Mouse (Mus musculus): ENCODE results near the gene Tagap. TPM values are rescaled to one million over a fixed set of nuclear protein-coding genes. Genes with fewer than 3 reads are reported as not detected.
"Not testable (repeated sequence)": the region's sequence is repeated elsewhere in the genome, so short reads cannot be mapped to it uniquely, and the experiment has no call there.

The Tagap gene
- total RNA-seq, 2 experiments from 2014 or later = 4.6 to 6.0 TPM

DNA sequence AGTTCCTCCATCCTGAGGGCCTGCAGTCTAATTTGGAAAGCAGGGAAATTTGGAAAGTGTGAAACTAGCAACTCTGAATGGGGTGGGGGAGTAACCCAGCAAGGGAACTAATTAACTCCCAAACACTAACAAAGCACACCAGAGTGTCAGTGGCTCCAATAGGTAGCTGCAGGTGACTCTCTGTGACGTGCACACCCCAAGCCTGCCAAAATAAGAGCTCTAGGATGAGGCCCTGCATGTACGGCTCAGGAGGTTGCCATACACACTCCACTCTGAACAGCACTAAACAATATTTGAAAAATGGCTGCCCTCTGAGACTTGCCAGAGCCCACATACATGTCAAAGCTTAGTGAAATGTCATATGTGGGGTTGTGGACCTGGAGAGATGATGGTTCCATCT is 7.4 kb upstream of the Tagap start:
- DNase-seq (ENCODE audit: extremely low spot score in 1 of 2, low spot score in 2 of 2) = no peak
- TF ChIP-seq CTCF (IDR thresholded peaks at IDR 0.05) = no peak
- intact Hi-C loops (cut with DNase I) = no loop called here
- no peak overlapping the region for H3K27ac ChIP-seq
- H3K4me3 ChIP-seq = no peak overlapping the region

DNA sequence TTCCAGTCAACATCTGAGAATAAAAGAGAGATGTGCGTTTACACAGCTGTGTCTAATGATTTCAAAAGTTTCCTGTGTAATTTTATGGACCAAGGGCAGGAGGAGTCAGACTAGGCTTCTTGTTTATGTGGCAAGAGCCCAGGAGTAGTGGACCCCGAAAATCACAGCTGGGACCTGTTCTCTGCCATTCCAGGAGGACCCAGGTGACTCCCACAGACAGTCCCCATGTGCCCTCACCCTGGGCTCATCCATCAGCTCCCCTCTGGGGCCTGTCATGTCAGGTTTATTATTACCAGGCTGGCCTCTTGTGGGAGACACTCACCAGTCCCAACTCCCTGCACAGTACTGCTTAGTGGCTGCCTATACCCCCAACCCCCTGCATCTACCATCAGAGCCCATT is 6.6 kb upstream of the Tagap start:
- no peak for DNase-seq (ENCODE audit: extremely low spot score in 1 of 2, low spot score in 2 of 2)
- intact Hi-C loops (cut with DNase I) = no loop called here
- no peak for TF ChIP-seq CTCF (IDR thresholded peaks at IDR 0.05)

DNA sequence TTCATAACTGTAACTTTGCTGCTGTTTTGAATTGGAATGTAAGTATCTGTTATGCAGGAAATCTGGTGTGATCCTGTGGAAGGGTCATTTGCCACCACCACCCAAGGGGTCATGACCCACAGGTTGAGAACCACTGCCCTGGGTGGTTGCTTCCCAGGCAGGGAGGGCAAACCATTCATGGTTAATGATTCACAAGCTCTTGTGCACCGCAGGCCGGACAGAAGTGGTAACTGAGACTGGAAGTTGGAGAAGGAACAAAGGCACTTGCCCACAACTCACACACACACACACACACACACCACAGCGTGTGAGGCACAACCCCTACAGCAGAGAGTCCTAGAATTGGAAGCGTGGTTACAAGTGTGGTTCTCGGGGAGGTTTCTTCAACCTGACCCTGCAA is 3.2 kb upstream of the Tagap start:
- intact Hi-C loops (cut with DNase I) = no loop called here
- no peak for TF ChIP-seq CTCF (IDR thresholded peaks at IDR 0.05)
- peak in 1 of 2 experiments; percentile 5 for DNase-seq (ENCODE audit: extremely low spot score in 1 of 2, low spot score in 2 of 2)
- no peak overlapping the region for H3K27ac ChIP-seq
- H3K4me3 ChIP-seq = no peak overlapping the region

More for the DNA sequence above, 6.6 kb upstream of the Tagap start:
- H3K4me3 ChIP-seq = no peak overlapping the region
- H3K27ac ChIP-seq = no peak overlapping the region

DNA sequence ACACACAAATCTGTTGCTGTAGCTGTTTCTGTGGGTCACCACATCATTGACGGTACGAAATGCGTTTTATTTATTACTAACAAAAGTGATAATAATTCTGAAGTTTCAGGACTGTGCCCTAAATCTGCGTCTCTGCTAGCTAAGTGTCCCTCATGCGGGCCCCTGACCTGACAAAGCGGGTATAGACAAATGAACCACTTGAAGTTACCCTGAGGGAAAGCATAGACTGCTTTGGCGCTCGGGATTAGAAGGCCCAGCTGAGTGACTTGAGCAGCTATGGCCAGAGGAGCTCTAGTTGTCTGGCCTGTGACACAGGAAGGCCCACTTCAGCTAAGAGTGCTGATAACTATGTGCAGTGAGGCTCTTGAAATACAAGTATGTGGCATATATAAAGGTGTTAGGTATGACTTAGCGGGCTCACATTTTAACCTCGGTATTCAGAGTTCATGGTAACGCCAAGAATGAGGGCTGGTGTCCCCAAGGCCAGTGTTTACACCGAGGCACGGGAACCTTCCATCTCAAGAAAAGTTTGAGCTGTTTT is 1.5 kb upstream of the Tagap start:
- Histone ChIP-seq H3K27ac (no peak overlapping the region), H3K4me3 (no peak overlapping the region)
- DNase-seq (ENCODE audit: extremely low spot score in 1 of 2, low spot score in 2 of 2) = peak in 1 of 2 experiments; percentile 3
- TF ChIP-seq CTCF (IDR thresholded peaks at IDR 0.05) = no peak
- intact Hi-C loops (cut with DNase I) = no loop called here

DNA sequence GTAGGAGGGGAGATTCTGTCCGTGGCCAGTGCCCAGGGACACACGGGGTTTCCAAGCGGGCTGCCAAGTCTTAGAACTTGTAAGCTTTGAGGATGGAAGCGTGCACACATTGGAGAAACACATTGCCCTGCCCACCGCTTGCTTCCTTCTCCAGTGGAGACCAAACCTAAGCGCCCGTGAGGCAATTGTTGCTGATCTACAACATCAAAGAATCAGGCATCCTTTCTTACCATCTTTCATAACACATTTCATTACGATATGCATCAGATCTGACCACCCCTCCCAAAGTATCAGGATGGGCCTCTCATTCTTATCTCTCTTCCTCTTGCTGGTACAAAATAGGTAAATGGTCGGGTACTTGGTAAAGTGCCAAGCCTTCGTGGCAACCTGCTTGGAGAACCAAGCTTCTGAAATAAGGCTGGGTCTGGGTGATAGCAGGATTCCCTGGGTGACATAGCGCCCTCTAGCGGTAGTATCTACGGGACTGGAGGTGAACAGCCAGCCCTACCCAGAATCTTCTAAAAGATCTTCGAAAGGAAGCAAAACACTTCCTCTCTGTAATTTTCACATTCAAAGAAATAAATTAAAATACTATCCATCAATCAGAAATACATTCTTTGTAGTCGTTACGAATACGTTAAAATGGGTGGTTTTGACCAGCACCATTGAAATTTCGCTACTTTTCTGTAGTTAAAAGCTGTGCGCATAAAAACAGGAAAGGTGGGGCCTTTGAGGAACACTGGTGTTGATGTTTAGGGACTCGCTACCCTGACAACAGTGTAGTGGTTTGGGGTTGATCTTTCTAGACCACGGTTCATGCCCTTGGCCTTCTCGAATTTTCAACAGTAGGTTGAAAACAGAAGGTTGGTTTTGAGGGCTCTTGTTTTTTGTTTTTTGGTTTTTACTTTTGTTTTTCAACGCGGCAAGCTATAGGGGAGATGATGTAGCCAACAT is 2.1 kb downstream of the Tagap start:
- TF ChIP-seq CTCF (IDR thresholded peaks at IDR 0.05) = peak; percentile 89
- intact Hi-C loops (cut with DNase I) = loop anchor here (2.0 kb wide), 1 partner anchor 59 kb away; no protein-coding TSS in a partner anchor
- no peak overlapping the region for H3K27ac ChIP-seq
- peak; percentile 64 to 68 for DNase-seq (ENCODE audit: extremely low spot score in 1 of 2, low spot score in 2 of 2)
- no peak overlapping the region for H3K4me3 ChIP-seq

DNA sequence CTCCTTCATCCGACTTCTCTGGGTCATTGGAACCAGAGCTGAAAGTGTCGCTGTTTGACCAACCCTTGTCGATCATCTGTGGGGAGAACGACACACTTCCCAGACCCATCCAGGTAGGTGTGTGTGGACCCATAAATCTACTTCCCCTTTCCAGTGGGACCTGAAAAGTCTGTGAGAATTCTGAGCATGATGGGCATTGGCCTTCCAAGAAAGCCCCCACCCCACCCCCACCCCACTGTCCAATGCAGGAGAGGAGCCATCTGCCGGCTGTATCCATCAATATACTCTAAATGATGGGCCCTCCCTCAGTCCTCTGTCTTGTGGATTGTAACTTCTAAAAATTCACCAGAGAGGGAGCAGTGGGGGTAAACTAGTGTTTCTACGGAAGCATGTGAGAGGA is 2.9 kb downstream of the Tagap start:
- TF ChIP-seq CTCF (IDR thresholded peaks at IDR 0.05) = no peak
- no peak for DNase-seq (ENCODE audit: extremely low spot score in 1 of 2, low spot score in 2 of 2)
- Histone ChIP-seq H3K4me3 (no peak overlapping the region), H3K27ac (no peak overlapping the region)
- intact Hi-C loops (cut with DNase I) = loop anchor here (2.0 kb wide), 1 partner anchor 60 kb away; no protein-coding TSS in a partner anchor

DNA sequence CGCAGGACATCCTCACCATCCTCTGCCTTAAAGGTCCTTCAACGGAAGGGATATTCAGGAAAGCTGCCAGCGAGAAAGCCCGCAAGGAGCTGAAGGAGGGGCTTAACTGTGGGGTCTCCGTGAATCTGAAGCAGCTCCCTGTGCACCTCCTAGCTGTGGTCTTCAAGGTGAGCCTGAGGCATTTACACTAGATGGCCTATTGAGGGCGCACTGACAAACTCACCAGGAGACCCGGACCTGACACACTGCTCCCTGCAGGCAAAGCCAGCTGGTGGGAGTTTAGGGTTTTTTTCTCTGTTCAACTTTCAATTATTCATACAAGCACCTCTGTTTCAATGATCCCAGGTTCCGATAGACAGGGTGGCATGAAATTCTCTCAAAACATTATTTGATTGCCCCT is 3.5 kb downstream of the Tagap start:
- Histone ChIP-seq H3K27ac (no peak overlapping the region), H3K4me3 (no peak overlapping the region)
- peak; percentile 43 for TF ChIP-seq CTCF (IDR thresholded peaks at IDR 0.05)
- no peak for DNase-seq (ENCODE audit: extremely low spot score in 1 of 2, low spot score in 2 of 2)
- intact Hi-C loops (cut with DNase I) = loop anchor here (2.0 kb wide), 1 partner anchor 60 kb away; no protein-coding TSS in a partner anchor

DNA sequence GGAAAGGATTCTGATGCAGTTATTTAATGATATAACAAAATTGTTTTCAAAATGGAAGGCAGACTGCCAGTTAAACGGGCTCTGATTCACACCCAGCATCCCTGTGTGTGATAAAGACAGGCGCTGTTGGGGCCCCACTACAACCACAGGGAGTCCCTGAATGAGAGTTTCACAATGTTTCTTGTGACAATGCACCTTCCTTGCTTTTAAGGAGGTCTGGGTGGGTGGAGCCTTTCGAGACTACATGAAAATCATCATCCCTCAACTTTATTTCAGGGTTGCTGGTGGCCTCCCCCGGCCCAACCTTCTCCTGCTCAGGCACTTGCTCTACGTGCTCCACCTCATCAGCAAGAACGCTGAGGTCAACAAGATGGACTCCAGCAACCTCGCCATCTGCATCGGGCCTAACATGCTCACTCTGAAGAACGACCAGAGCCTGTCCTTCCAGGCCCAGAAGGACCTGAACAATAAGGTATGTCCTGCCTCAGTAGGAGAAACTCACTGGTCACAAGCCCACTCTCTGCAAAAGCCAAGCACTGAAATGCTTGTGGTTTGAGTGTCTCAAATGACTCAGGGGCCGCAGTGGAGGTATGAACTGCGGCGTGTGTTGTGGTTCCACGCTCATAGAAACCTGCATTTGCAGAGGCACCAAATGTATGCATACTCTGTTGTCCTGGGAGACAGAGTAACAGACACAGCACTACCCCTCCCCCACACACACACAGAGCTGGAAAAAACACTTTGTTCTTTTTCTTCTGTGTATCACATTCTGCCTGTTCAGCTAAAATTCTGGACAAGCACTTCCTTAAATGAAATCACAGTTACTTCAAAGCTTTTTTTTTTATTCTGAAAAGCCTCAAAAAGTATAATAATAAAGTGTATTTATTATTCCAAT is 5.5 kb downstream of the Tagap start:
- Histone ChIP-seq H3K27ac (no peak overlapping the region), H3K4me3 (no peak overlapping the region)
- no peak for TF ChIP-seq CTCF (IDR thresholded peaks at IDR 0.05)
- intact Hi-C loops (cut with DNase I) = no loop called here
- peak in 1 of 2 experiments; percentile 6 for DNase-seq (ENCODE audit: extremely low spot score in 1 of 2, low spot score in 2 of 2)

DNA sequence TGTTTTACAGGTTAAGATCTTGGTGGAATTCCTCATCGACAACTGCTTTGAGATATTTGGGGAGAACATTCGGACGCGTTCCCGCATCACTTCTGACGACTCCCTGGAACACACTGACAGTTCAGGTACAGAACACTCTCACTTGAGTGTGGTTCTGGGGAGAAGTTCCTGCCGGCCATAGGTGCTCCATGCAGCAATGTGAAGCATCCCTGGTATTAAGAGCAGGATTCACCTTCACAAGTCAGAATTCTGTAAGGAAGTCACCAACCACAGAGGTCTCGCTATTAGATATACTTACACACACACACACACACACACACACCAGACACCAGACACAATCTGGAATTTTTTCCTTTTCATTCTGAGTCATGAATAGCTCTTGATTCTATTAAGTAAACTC is 6.3 kb downstream of the Tagap start:
- DNase-seq (ENCODE audit: extremely low spot score in 1 of 2, low spot score in 2 of 2); H3K4me3 ChIP-seq; intact Hi-C loops (cut with DNase I); H3K27ac ChIP-seq: not testable (repeated sequence)

DNA sequence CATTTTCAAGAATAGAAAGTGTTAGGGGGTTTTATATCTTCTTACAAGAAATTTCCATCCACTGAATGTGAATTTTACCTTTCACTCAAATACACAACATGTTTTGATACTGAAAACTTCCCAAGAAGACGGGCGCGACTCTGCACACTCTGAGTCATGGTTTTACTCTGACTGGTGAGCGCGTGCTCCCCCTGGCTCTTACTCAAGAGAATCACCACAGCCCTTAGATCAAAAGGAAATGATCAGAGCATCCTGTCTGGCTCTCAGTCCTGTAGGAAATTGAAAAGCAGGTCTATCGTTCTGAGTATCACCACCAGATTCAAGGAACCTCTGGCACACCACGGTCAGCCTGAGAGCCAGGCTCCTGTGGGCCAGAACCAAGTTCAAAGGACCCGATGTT is 13.8 kb downstream of the Tagap start:
- Histone ChIP-seq H3K4me3 (no peak overlapping the region), H3K27ac (no peak overlapping the region)
- peak; percentile 35 to 47 for DNase-seq (ENCODE audit: extremely low spot score in 1 of 2, low spot score in 2 of 2)
- peak; percentile 66 for TF ChIP-seq CTCF (IDR thresholded peaks at IDR 0.05)
- intact Hi-C loops (cut with DNase I) = loop anchor here (2.0 to 10.0 kb wide), 2 partner anchors 71 to 995 kb away; partner anchors contain the start of gene Rsph3b
